Mouse (Mus musculus) forebrain, embryonic 16.5 days (tissue): ENCODE data around the gene Daam1. TPM values are rescaled to one million over a fixed set of nuclear protein-coding genes. Genes with fewer than 3 reads are reported as not detected.

Experiments
- ATAC-seq: fragments of 200-750 bp; cut with Nextera tagmentation; 2 replicates; pipeline ENCODE4 v1.8.0; 2017; ENCODE audit warnings: mild to moderate bottlenecking, moderate library complexity
- H3K27ac ChIP-seq: fragments of 300-500 bp; sonication (generic); 2 replicates; pipeline ENCODE4 v1.5.1; 2014; ENCODE audit warnings: low read length, control low read depth
- H3K27me3 ChIP-seq: fragments of 300-500 bp; sonication (generic); replicated peaks from 2 replicates; pipeline ENCODE4 v1.6.1; 2014; ENCODE audit warnings: low read length; ENCODE audit not compliant: control insufficient read depth, insufficient read depth
- H3K36me3 ChIP-seq: fragments of 300-500 bp; sonication (generic); 2 replicates; pipeline ENCODE4 v1.6.1; 2014; ENCODE audit not compliant: control insufficient read depth, insufficient read depth
- H3K4me1 ChIP-seq: fragments of 300-500 bp; sonication (generic); replicated peaks from 2 replicates; pipeline ENCODE4 v1.6.1; 2014; ENCODE audit warnings: low read length; ENCODE audit not compliant: control insufficient read depth, insufficient read depth
- H3K4me2 ChIP-seq: fragments of 300-500 bp; sonication (generic); 2 replicates; pipeline ENCODE4 v1.6.1; 2014; ENCODE audit warnings: mild to moderate bottlenecking, low read length, control low read depth
- H3K4me3 ChIP-seq: fragments of 300-500 bp; sonication (generic); replicated peaks from 2 replicates; pipeline ENCODE4 v1.5.1; 2014; ENCODE audit warnings: mild to moderate bottlenecking, low read length, control low read depth
- H3K9ac ChIP-seq: fragments of 300-500 bp; sonication (generic); replicated peaks from 2 replicates; pipeline ENCODE4 v1.6.1; 2014; ENCODE audit warnings: low read depth, low read length, control low read depth
- H3K9me3 ChIP-seq: fragments of 300-500 bp; sonication (generic); 2 replicates; pipeline ENCODE4 v1.6.1; 2016; ENCODE audit warnings: low read length; ENCODE audit not compliant: control insufficient read depth
- WGBS: fragments of 180-500 bp; shearing (Covaris S2); extraction: QIAGEN DNeasy Blood & Tissue Kit; methylation state at CpG from one replicate; pipeline ENCODE4 v1.1.7; 2014; 5-methylcytosine and 5-hydroxymethylcytosine counted together
- polyA plus RNA-seq: library from polyadenylated mRNA; unstranded; fragments of >200 nt; fragmentation: Nextera tagmentation; extraction: Ambion mirVana; gene quantifications from 2 replicates; pipeline ENCODE4 v1.2.1, GENCODE M21; 2015

Gene Daam1
- polyA plus RNA-seq, 1 experiment from 2014 or later: 29.7 TPM

DNA sequence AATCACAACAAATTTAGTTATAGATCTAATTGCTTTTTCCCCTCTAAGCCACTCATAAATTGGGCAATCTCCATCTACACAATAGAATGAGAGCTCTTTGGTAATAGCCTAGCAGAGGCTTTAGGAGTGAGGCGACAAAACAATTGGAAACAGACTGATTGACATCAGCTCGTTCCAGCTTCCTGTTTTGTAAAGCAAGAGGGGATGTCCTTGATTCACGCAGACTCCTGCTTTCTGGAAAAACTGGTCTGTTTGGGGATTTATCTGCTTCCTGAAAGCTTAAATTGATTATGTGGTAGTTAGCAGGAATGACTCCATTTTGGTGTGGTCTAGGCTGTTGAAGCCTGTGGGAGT is 33.6 kb downstream of the Daam1 start:
- Histone ChIP-seq H3K9ac (no peak overlapping the region), H3K36me3 (no peaks in the 10 kb centered on the region), H3K27me3 (no peaks in the 10 kb centered on the region), H3K27ac (no peak overlapping the region), H3K4me3 (no peak overlapping the region), H3K4me1 (peaks cover under 1% of the 10 kb centered on the region; the same call in 1 of the 2 replicates), H3K4me2 (no peak overlapping the region), H3K9me3 (no peaks in the 10 kb centered on the region)
- ATAC-seq: no peak
- 10% methylated on average over 3 of the region's 3 CpGs for WGBS

DNA sequence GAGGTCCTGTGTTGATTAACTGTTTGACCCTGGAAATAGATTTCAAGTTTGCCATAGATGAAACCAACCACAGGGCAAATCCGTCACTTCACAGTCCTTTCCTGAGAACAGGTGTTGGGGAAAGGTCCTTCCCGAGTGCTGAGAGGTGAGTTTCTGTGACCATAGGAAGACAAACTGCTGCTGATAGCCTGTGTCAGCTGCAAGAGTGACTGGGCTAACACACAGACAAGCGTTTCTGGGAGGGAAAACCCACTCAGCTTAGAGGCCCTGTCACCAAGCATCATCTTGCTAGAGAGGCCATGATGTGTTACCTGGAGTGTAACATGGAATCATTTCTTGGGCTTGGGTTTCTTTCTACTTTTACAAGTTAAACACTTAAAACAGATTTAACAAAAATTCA is 35.1 kb downstream of the Daam1 start:
- H3K4me2 ChIP-seq: no peak overlapping the region
- no peak for ATAC-seq
- no peak overlapping the region for H3K27ac ChIP-seq
- H3K4me1 ChIP-seq: no peaks in the 10 kb centered on the region
- H3K27me3 ChIP-seq: no peaks in the 10 kb centered on the region
- no peak overlapping the region for H3K4me3 ChIP-seq
- no peaks in the 10 kb centered on the region for H3K9me3 ChIP-seq
- no peaks in the 10 kb centered on the region for H3K36me3 ChIP-seq
- 84% methylated on average over 3 of the region's 3 CpGs for WGBS
- H3K9ac ChIP-seq: no peak overlapping the region

GRCm38 (mm10) chr12:71867345-71868240 is 36.7 kb downstream of the Daam1 start:
- no peak overlapping the region for H3K4me3 ChIP-seq
- WGBS: 89% methylated on average over 9 of the region's 9 CpGs
- ATAC-seq: no peak
- H3K9me3 ChIP-seq: no peaks in the 10 kb centered on the region
- H3K36me3 ChIP-seq: no peaks in the 10 kb centered on the region
- no peaks in the 10 kb centered on the region for H3K4me1 ChIP-seq
- no peaks in the 10 kb centered on the region for H3K27me3 ChIP-seq
- H3K4me2 ChIP-seq: no peak overlapping the region
- H3K27ac ChIP-seq: no peak overlapping the region
- H3K9ac ChIP-seq: no peak overlapping the region

GRCm38 (mm10) chr12:71870644-71871043 is 39.8 kb downstream of the Daam1 start:
- H3K9me3 ChIP-seq: no peaks in the 10 kb centered on the region
- WGBS: 86% methylated on average over 6 of the region's 6 CpGs
- ATAC-seq: no peak
- no peaks in the 10 kb centered on the region for H3K27me3 ChIP-seq
- H3K27ac ChIP-seq: no peak overlapping the region
- H3K4me3 ChIP-seq: no peak overlapping the region
- H3K9ac ChIP-seq: no peak overlapping the region
- no peak overlapping the region for H3K4me2 ChIP-seq
- H3K36me3 ChIP-seq: no peaks in the 10 kb centered on the region
- no peaks in the 10 kb centered on the region for H3K4me1 ChIP-seq

DNA sequence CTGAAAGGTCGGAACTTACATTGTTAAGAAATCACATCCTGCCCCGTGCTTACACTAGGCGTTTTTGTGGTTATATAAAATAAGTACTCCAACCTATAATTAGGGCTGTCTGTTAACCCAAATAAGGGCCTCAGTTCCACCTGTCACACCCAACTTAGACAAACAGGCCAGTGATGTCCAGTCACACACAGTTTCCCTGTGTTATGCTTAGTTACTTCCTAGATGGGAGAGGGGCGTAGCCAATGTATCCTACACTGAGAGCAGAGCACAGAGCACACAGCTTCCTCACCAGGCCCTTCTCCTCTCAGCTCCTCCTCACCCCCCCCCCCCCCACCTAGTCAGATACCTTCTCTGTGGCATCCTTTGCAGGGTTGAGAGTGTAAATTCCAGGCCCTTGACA is 41.5 kb downstream of the Daam1 start:
- H3K4me1 ChIP-seq: peaks cover under 1% of the 10 kb centered on the region; the same call in 1 of the 2 replicates
- no peak overlapping the region for H3K9ac ChIP-seq
- H3K36me3 ChIP-seq: no peaks in the 10 kb centered on the region
- no peak overlapping the region for H3K4me2 ChIP-seq
- H3K27me3 ChIP-seq: no peaks in the 10 kb centered on the region
- H3K9me3 ChIP-seq: no peaks in the 10 kb centered on the region
- H3K4me3 ChIP-seq: no peak overlapping the region
- no peak overlapping the region for H3K27ac ChIP-seq
- no peak for ATAC-seq
- WGBS: 87% methylated on average over 4 of the region's 4 CpGs

- no peaks in the 10 kb centered on the region for H3K36me3 ChIP-seq
- no peak overlapping the region for H3K4me2 ChIP-seq
- H3K9me3 ChIP-seq: no peaks in the 10 kb centered on the region
- no peak overlapping the region for H3K4me3 ChIP-seq
- no peaks in the 10 kb centered on the region for H3K27me3 ChIP-seq
- H3K4me1 ChIP-seq: peaks cover 11% of the 10 kb centered on the region
- ATAC-seq: no peak
- no peak overlapping the region for H3K27ac ChIP-seq
- no peak overlapping the region for H3K9ac ChIP-seq
- WGBS: 89% methylated on average over 6 of the region's 6 CpGs
Observed at GRCm38 (mm10) chr12:71874561-71874960, 43.7 kb downstream of the Daam1 start.

- H3K36me3 ChIP-seq: no peaks in the 10 kb centered on the region
Observed at GRCm38 (mm10) chr12:71874984-71875383, 44.1 kb downstream of the Daam1 start.

GRCm38 (mm10) chr12:71875761-71876489 is 45.0 kb downstream of the Daam1 start:
- no peak overlapping the region for H3K9ac ChIP-seq
- 54% methylated on average over 7 of the region's 7 CpGs for WGBS
- H3K4me3 ChIP-seq: no peak overlapping the region
- H3K36me3 ChIP-seq: no peaks in the 10 kb centered on the region
- H3K27me3 ChIP-seq: no peaks in the 10 kb centered on the region
- no peak overlapping the region for H3K4me2 ChIP-seq
- no peak overlapping the region for H3K27ac ChIP-seq
- ATAC-seq: no peak
- H3K4me1 ChIP-seq: peaks cover 11% of the 10 kb centered on the region
- no peaks in the 10 kb centered on the region for H3K9me3 ChIP-seq

More at GRCm38 (mm10) chr12:71874984-71875383, 44.1 kb downstream of the Daam1 start:
- Histone ChIP-seq H3K4me2 (no peak overlapping the region), H3K27me3 (no peaks in the 10 kb centered on the region), H3K9ac (no peak overlapping the region), H3K27ac (no peak overlapping the region), H3K4me1 (peaks cover 11% of the 10 kb centered on the region), H3K9me3 (no peaks in the 10 kb centered on the region), H3K4me3 (no peak overlapping the region)
- WGBS: 93% methylated on average over 3 of the region's 3 CpGs
- no peak for ATAC-seq

DNA sequence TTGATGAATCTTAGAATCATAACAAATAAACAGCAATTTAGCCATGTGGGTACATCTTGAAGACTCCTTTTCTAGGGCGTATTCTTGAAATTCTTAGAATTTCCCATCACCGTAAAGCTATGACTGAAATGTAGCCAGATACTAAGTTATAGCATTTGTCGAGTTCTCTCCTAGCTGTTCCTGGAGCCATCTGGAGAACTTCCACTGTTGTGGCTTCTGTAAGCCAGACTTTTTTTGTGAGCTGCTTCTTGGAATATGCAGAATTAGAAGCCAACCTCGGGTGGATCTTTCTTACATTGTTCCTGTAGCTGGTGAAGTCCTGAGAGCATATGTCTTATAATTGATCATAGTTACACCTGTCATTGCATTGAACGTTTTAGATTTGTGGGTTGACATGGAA is 50.1 kb downstream of the Daam1 start:
- Histone ChIP-seq H3K9me3 (no peaks in the 10 kb centered on the region), H3K27ac (no peak overlapping the region), H3K4me3 (no peak overlapping the region), H3K4me1 (peaks cover 17% of the 10 kb centered on the region), H3K4me2 (no peak overlapping the region), H3K36me3 (no peaks in the 10 kb centered on the region), H3K27me3 (no peaks in the 10 kb centered on the region), H3K9ac (no peak overlapping the region)
- ATAC-seq: no peak
- WGBS: 67% methylated on average over 5 of the region's 5 CpGs
